Mouse (Mus musculus): ENCODE data around the gene Rapgef4. TPM values are rescaled to one million over a fixed set of nuclear protein-coding genes. Genes with fewer than 3 reads are reported as not detected.
A peak's percentile ranks its signal among the peaks of the same experiment; 100 is the strongest.
"Not testable (repeated sequence)": the region's sequence is repeated elsewhere in the genome, so short reads cannot be mapped to it uniquely, and the experiment has no call there.

The Rapgef4 gene
- total and polyA plus RNA-seq, 2 experiments = 66.1 to 223 TPM

- Histone ChIP-seq H3K9ac (ENCODE audit: low read depth, low read length) (no peak overlapping the region), H3K4me1 (ENCODE audit: control insufficient read depth, insufficient read depth, low read length) (no peaks in the 10 kb centered on the region), H3K36me3 (ENCODE audit: control insufficient read depth, insufficient read depth, low read length) (no peaks in the 10 kb centered on the region), H3K27ac (replicated peaks; ENCODE audit: insufficient read depth, low read depth, low read length) (no peak overlapping the region), H3K27me3 (ENCODE audit: control insufficient read depth, insufficient read depth, low read length) (no peaks in the 10 kb centered on the region), H3K4me3 (ENCODE audit: insufficient read depth, low read depth, low read length) (no peak overlapping the region), H3K79me2 (ENCODE audit: control insufficient read depth, insufficient read depth, low read length) (no peaks in the 10 kb centered on the region)
- 87% methylated on average over 14 of the region's 14 CpGs for WGBS
- DNase-seq (ENCODE audit: extremely low read depth, low read depth, low spot score) = no peak
- TF ChIP-seq CTCF (IDR thresholded peaks at IDR 0.05; ENCODE audit: low read depth, low read length) (no peak), POLR2A (IDR thresholded peaks at IDR 0.05; ENCODE audit: extremely low read depth, insufficient read depth, low read length) (no peak)
Measured at GRCm38 (mm10) chr2:72139863-72140845, 159.1 kb downstream of the Rapgef4 start.

- H3K4me3 ChIP-seq (ENCODE audit: insufficient read depth, low read depth, low read length) = no peak overlapping the region
- no peak overlapping the region for H3K9ac ChIP-seq (ENCODE audit: low read depth, low read length)
- no peaks in the 10 kb centered on the region for H3K79me2 ChIP-seq (ENCODE audit: control insufficient read depth, insufficient read depth, low read length)
- no peak for TF ChIP-seq CTCF (IDR thresholded peaks at IDR 0.05; ENCODE audit: low read depth, low read length)
- no peak for TF ChIP-seq POLR2A (IDR thresholded peaks at IDR 0.05; ENCODE audit: extremely low read depth, insufficient read depth, low read length)
- H3K27me3 ChIP-seq (ENCODE audit: control insufficient read depth, insufficient read depth, low read length) = no peaks in the 10 kb centered on the region
- no peaks in the 10 kb centered on the region for H3K4me1 ChIP-seq (ENCODE audit: control insufficient read depth, insufficient read depth, low read length)
- no peak overlapping the region for H3K27ac ChIP-seq (replicated peaks; ENCODE audit: insufficient read depth, low read depth, low read length)
- no peak for DNase-seq (ENCODE audit: extremely low read depth, low read depth, low spot score)
- WGBS = 98% methylated on average over 8 of the region's 8 CpGs
- H3K36me3 ChIP-seq (ENCODE audit: control insufficient read depth, insufficient read depth, low read length) = no peaks in the 10 kb centered on the region
Measured at GRCm38 (mm10) chr2:72141091-72141490, 160.1 kb downstream of the Rapgef4 start.

GRCm38 (mm10) chr2:72141732-72142131, 160.7 kb downstream of the Rapgef4 start:
- H3K79me2 ChIP-seq (ENCODE audit: control insufficient read depth, insufficient read depth, low read length); H3K4me3 ChIP-seq (ENCODE audit: insufficient read depth, low read depth, low read length); H3K9ac ChIP-seq (ENCODE audit: low read depth, low read length); H3K36me3 ChIP-seq (ENCODE audit: control insufficient read depth, insufficient read depth, low read length); H3K27ac ChIP-seq (replicated peaks; ENCODE audit: insufficient read depth, low read depth, low read length); H3K27me3 ChIP-seq (ENCODE audit: control insufficient read depth, insufficient read depth, low read length); DNase-seq (ENCODE audit: extremely low read depth, low read depth, low spot score); H3K4me1 ChIP-seq (ENCODE audit: control insufficient read depth, insufficient read depth, low read length): not testable (repeated sequence)
- WGBS = 94% methylated on average over 4 of the region's 4 CpGs

GRCm38 (mm10) chr2:72143413-72143812, 162.4 kb downstream of the Rapgef4 start:
- H3K4me3 ChIP-seq (ENCODE audit: insufficient read depth, low read depth, low read length) = no peak overlapping the region
- TF ChIP-seq POLR2A (IDR thresholded peaks at IDR 0.05; ENCODE audit: extremely low read depth, insufficient read depth, low read length) (no peak), CTCF (IDR thresholded peaks at IDR 0.05; ENCODE audit: low read depth, low read length) (no peak)
- 45% methylated on average over 9 of the region's 9 CpGs for WGBS
- H3K27me3 ChIP-seq (ENCODE audit: control insufficient read depth, insufficient read depth, low read length) = no peaks in the 10 kb centered on the region
- H3K9ac ChIP-seq (ENCODE audit: low read depth, low read length) = no peak overlapping the region
- H3K36me3 ChIP-seq (ENCODE audit: control insufficient read depth, insufficient read depth, low read length) = no peaks in the 10 kb centered on the region
- H3K79me2 ChIP-seq (ENCODE audit: control insufficient read depth, insufficient read depth, low read length) = no peaks in the 10 kb centered on the region
- DNase-seq (ENCODE audit: extremely low read depth, low read depth, low spot score) = peak; percentile 77
- H3K4me1 ChIP-seq (ENCODE audit: control insufficient read depth, insufficient read depth, low read length) = no peaks in the 10 kb centered on the region
- H3K27ac ChIP-seq (replicated peaks; ENCODE audit: insufficient read depth, low read depth, low read length) = no peak overlapping the region

GRCm38 (mm10) chr2:72144576-72145200, 163.6 kb downstream of the Rapgef4 start:
- H3K4me3 ChIP-seq (ENCODE audit: insufficient read depth, low read depth, low read length) = no peak overlapping the region
- H3K27me3 ChIP-seq (ENCODE audit: control insufficient read depth, insufficient read depth, low read length) = no peaks in the 10 kb centered on the region
- no peaks in the 10 kb centered on the region for H3K79me2 ChIP-seq (ENCODE audit: control insufficient read depth, insufficient read depth, low read length)
- no peaks in the 10 kb centered on the region for H3K36me3 ChIP-seq (ENCODE audit: control insufficient read depth, insufficient read depth, low read length)
- TF ChIP-seq POLR2A (IDR thresholded peaks at IDR 0.05; ENCODE audit: extremely low read depth, insufficient read depth, low read length) = no peak
- no peak for TF ChIP-seq CTCF (IDR thresholded peaks at IDR 0.05; ENCODE audit: low read depth, low read length)
- WGBS = 72% methylated on average over 7 of the region's 7 CpGs
- no peak for DNase-seq (ENCODE audit: extremely low read depth, low read depth, low spot score)
- H3K4me1 ChIP-seq (ENCODE audit: control insufficient read depth, insufficient read depth, low read length) = no peaks in the 10 kb centered on the region
- H3K27ac ChIP-seq (replicated peaks; ENCODE audit: insufficient read depth, low read depth, low read length) = no peak overlapping the region
- H3K9ac ChIP-seq (ENCODE audit: low read depth, low read length) = no peak overlapping the region

All from liver, adult 2 months (tissue).